Mouse (Mus musculus) small intestine, adult 2 months (tissue): ENCODE data around the gene Timm23. TPM values are rescaled to one million over a fixed set of nuclear protein-coding genes. Genes with fewer than 3 reads are reported as not detected.

Experiments used
- H3K27ac ChIP-seq: fragments of 200-500 bp; 2 replicates; pipeline ENCODE4 v1.5.1; 2012; ENCODE audit warnings: low read depth, low read length, control low read depth, inconsistent platforms; ENCODE audit not compliant: insufficient read depth
- H3K27me3 ChIP-seq: fragments of 200-500 bp; 2 replicates; pipeline ENCODE4 v1.6.1; 2012; ENCODE audit warnings: mild to moderate bottlenecking, moderate library complexity, low read length, inconsistent platforms; ENCODE audit not compliant: control insufficient read depth, insufficient read depth
- H3K36me3 ChIP-seq: fragments of 200-500 bp; 2 replicates; pipeline ENCODE4 v1.6.1; 2012; ENCODE audit warnings: mild to moderate bottlenecking, low read length, control low read depth, inconsistent platforms; ENCODE audit not compliant: control insufficient read depth, insufficient read depth
- H3K4me1 ChIP-seq: fragments of 200-500 bp; 2 replicates; pipeline ENCODE4 v1.6.1; 2012; ENCODE audit warnings: low read length, inconsistent platforms, mixed read lengths; ENCODE audit not compliant: control insufficient read depth, insufficient read depth, insufficient read length
- H3K4me3 ChIP-seq: fragments of 200-500 bp; 2 replicates; pipeline ENCODE4 v1.5.1; 2012; ENCODE audit warnings: low read depth, mild to moderate bottlenecking, control low read depth, inconsistent platforms, low read length, moderate library complexity
- CTCF ChIP-seq: fragments of 200-500 bp; IDR thresholded peaks from 2 replicates; pipeline ENCODE4 v1.5.1; 2012; ENCODE audit warnings: low read depth, mild to moderate bottlenecking, control low read depth, inconsistent platforms, low read length, moderate library complexity, mixed read lengths; ENCODE audit not compliant: insufficient replicate concordance, insufficient read length; ENCODE audit errors: extremely low read depth
- POLR2A ChIP-seq: fragments of 200-500 bp; IDR thresholded peaks from 2 replicates; pipeline ENCODE4 v1.6.1; 2012; ENCODE audit warnings: low read depth, mild to moderate bottlenecking, control low read depth, inconsistent platforms, low read length, moderate library complexity
- WGBS: fragments of 180-500 bp; shearing (Covaris S2); methylation state at CpG from one replicate; pipeline ENCODE4 v1.1.7; 2018; 5-methylcytosine and 5-hydroxymethylcytosine counted together
- polyA plus RNA-seq: library from polyadenylated mRNA; depleted of rRNA; stranded (reverse); fragments of >200 nt; gene quantifications from 2 replicates; pipeline ENCODE4 v1.2.3, GENCODE M21; 2012

Timm23 gene
- polyA plus RNA-seq, 1 experiment, result 158 TPM

- TF ChIP-seq CTCF, result no peak
- TF ChIP-seq POLR2A, result no peak
- Histone ChIP-seq H3K27me3 (no peaks in the 10 kb centered on the region), H3K27ac (peak overlapping the region; percentile 45; the same call in 1 of the 2 replicates), H3K36me3 (no peaks in the 10 kb centered on the region; the same call in 1 of the 2 replicates), H3K4me3 (no peak overlapping the region), H3K4me1 (peaks cover 13% of the 10 kb centered on the region; the same call in 1 of the 2 replicates)
- WGBS, result 42% methylated on average over 8 of the region's 8 CpGs
Measured at GRCm38 (mm10) chr14:32164173-32165051, 37.3 kb downstream of the Timm23 start.

DNA sequence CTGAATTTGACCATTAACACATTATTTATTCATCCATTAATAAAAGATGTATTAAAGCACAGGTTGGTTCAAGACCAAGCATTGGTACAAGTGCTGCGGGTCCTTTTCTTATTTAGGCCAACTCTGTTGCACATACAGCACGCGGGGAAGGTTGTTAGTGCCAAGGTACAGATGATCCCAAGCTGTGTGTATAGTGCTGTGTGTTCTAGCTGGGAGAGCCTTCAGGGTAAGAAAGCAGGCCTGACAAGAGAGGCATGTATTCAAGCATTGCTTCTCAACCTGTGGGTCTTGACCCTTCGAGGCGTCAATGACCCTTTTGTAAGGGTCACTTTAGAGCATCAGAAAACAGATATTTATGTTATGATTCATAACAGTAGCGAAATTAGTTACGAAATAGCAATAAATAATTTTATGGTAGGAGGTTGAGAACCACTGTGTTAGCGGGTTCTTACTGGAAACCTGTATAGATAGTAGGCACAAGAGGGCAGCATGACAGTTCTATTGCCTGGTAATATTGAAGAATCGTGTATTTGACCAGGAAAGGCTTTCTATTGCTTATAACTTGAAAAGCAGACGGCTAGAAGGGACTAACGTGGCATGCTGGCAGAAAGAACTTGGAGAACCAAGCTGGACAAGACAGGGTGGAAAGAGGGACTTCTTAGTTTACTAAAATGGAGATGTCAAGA is 38.4 kb downstream of the Timm23 start:
- WGBS, result 59% methylated on average over 11 of the region's 11 CpGs
- H3K27me3 ChIP-seq, result no peaks in the 10 kb centered on the region
- H3K27ac ChIP-seq, result peak overlapping the region; percentile 45; the same call in 1 of the 2 replicates
- no peaks in the 10 kb centered on the region for H3K36me3 ChIP-seq
- H3K4me1 ChIP-seq, result peaks cover 18% of the 10 kb centered on the region; the same call in 1 of the 2 replicates
- H3K4me3 ChIP-seq, result no peak overlapping the region
- TF ChIP-seq POLR2A, result no peak
- TF ChIP-seq CTCF, result no peak

DNA sequence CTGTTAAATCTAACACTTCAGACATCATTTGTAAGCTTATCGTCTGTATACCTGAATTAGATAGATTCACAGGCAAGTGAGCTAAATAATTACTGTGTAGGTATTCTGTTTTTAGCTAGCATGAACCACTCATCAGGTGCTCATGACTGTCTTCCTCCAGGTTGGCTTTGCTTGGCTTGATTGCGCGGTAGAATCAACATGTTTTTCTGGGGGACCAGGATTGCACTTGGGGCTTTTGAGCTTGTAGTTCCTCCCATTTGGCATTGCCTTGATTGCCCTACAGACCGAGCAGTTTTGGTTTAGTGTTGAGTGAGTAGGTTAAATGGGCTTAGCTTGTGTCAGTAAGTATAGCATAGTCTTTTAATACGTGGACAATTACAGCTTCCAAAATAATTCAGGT is 39.5 kb downstream of the Timm23 start:
- Histone ChIP-seq H3K4me3 (no peak overlapping the region), H3K27me3 (no peaks in the 10 kb centered on the region), H3K27ac (no peak overlapping the region), H3K36me3 (no peaks in the 10 kb centered on the region), H3K4me1 (peaks cover 18% of the 10 kb centered on the region; the same call in 1 of the 2 replicates)
- TF ChIP-seq CTCF (no peak), POLR2A (no peak)
- WGBS, result 85% methylated on average over 5 of the region's 5 CpGs

DNA sequence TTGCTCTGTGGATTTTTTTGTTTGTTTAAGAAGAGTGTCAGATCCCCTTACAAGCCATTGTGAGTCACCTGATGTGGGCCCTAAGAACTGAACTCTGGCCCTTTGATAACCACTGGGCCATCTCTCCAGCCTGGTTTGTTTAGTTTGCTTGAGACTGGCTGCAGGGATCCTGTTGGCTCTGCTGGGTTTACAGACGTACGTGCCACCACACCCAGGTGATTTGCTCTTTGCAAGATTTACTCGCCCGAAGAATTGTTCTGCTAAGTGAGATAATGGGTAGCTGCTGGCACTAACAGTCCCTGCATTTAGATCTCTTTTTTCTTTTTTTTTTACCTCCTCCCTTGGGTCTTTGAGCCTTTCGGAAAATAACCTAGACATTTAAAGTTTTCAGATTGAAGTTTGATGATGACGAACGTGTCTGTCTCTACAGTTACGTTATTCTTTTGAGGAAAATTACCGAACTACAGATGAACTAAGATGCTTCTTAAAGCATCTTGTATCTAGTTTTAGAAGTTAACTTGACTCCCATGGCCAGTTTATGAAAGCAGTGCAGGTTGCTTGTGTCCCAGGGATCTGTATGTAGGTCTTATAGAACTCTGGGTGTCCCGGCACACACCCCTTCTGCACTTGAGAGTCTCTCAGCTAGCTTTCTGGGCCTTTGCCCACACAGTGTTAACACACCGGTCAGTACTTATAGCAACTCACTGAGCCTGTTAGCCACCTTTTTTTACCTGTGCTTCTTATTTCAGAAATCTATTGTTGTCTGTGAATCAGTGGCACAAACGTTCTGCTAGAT is 40.4 kb downstream of the Timm23 start:
- 32% methylated on average over 12 of the region's 12 CpGs for WGBS
- H3K4me3 ChIP-seq, result no peak overlapping the region

DNA sequence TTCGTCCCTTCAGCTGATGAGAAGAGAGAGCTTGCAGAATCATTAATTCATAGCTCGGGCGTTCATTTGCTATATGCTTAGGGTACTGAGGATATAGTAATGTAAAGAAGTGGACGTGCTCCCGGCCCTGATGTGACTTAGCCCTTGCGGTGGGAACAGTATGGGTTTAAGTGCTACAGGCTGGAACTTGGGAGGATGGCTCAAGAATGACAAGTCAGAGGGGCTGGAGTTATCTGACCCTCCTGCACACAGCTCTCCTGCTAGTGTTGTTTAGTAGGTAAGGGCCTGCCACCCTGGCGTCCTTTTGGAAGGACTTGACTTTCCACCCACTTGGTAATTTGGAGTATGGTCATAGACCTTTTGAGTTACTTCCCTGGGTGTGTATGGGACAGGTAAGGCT is 41.1 kb downstream of the Timm23 start:
- no peak for TF ChIP-seq CTCF
- H3K27ac ChIP-seq, result peak overlapping the region; percentile 97
- no peaks in the 10 kb centered on the region for H3K27me3 ChIP-seq
- 3% methylated on average over 7 of the region's 7 CpGs for WGBS
- H3K4me3 ChIP-seq, result peak overlapping the region; percentile 94
- H3K4me1 ChIP-seq, result peaks cover 15% of the 10 kb centered on the region; the same call in 1 of the 2 replicates
- H3K36me3 ChIP-seq, result no peaks in the 10 kb centered on the region

More for the DNA sequence above, 40.4 kb downstream of the Timm23 start:
- TF ChIP-seq POLR2A (no peak), CTCF (no peak)
- Histone ChIP-seq H3K27ac (peak overlapping the region; percentile 97), H3K4me1 (peaks cover 15% of the 10 kb centered on the region; the same call in 1 of the 2 replicates), H3K36me3 (no peaks in the 10 kb centered on the region), H3K27me3 (no peaks in the 10 kb centered on the region)

DNA sequence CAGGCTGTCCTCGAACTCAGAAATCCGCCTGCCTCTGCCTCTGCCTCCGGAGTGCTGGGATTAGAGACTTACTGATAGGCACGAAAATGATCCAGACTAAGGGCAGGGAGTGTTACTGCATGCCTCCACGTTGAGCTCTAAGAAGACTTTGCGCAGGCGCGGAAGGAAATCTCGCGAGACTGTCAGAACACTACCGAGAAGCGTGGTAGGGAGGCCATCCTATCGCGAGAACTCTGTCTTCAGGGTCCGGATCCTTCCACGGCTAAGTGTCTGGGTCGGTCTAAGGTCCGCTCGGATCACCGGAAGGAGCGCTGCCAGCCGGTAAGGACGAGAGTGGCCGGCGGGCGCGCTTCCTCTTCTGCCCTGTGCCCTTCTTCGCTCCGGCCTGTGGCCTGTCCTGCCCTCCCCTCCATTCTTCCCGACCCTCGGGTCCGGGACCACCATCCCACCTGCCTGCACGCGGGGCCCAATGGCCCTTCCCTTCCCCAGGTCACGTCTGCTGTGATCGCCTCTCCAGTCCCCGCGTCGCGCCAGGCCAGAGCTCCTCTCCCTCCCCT is 41.9 kb downstream of the Timm23 start, which contains the start of gene Ncoa4:
TSS of gene Ncoa4 (plus strand) at position 176 of the 557 bp plus-strand sequence.
- Histone ChIP-seq H3K4me3 (peak within 1 kb of the TSS; percentile 94), H3K27ac (peak within 1 kb of the TSS; percentile 97), H3K36me3 (no peaks in the 10 kb centered on the region), H3K4me1 (peaks cover 15% of the 10 kb centered on the region; the same call in 1 of the 2 replicates), H3K27me3 (no peaks in the 10 kb centered on the region)
- WGBS, result under 1% methylated on average over 40 of the region's 40 CpGs
- TF ChIP-seq CTCF (no peak), POLR2A (peak; percentile 91)
